7 mouse cellular contexts compared by ENCODE assay signal in the genomic region with DNA sequence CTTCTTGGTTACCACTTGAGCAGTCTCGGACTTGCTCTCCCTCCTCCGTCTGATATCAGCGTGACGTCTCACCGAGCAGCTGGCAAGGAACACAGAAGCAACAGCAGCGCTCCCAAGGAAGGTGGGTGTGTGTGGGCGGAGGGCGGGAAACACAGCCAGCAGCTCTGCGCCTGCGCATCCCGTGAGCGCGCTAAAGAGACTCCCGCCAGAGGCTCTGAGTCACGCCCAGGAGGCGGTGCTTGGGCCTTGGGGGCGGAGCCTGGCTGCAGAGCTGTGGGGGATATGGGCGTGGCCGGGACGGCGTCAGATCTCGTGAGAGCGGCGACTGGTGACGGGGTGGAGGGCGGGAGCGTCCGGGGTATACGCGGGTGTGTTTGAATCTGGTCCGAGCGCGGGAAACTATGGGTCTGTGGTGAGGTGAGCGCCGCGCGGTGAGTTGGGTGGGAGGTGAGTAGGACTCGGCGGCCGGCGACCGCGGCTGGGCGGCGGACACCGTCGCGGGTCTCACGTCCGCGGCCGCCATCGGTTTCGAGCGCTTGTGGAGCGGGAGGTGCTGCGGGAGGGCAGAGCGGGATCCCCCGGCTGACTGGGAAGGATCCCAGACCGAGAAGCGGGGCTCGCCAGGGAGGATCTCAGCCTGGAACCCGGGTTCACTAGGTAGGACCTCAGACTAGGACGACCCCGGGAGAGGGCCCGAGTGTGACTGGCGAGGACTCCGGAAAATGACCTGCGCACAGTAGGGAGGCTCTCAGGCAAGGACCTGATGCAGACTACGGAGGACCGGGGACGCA. TPM values are rescaled to one million over a fixed set of nuclear protein-coding genes. Genes with fewer than 3 reads are reported as not detected.
DNase-seq lines count a peak whose midpoint lies in the region; ATAC-seq lines count a peak whose summit lies in the region.

A gene (plus strand): TSS at position 358 of the 791 bp plus-strand sequence.

- H3K4me2 ChIP-seq in embryonic facial prominence, embryonic 12.5 days (replicated peaks), result peak within 1 kb of the TSS; percentile 87
- H3K4me2 ChIP-seq in limb, embryonic 11.5 days (ENCODE audit: low read depth, severe bottlenecking), result peak within 1 kb of the TSS; percentile 88
- H3K4me2 ChIP-seq in midbrain, embryonic 14.5 days (ENCODE audit: low read length), result peak within 1 kb of the TSS; percentile 93

- peak within 1 kb of the TSS; percentile 1; the same call in 1 of the 2 replicates for H3K27ac ChIP-seq in embryonic facial prominence, embryonic 12.5 days
- no peak within 1 kb of the TSS for H3K27ac ChIP-seq in limb, embryonic 11.5 days (replicated peaks; ENCODE audit: low read depth, low read length)
- peak within 1 kb of the TSS; percentile 20; the same call in 1 of the 2 replicates for H3K27ac ChIP-seq in midbrain, embryonic 14.5 days (replicated peaks; ENCODE audit: low read depth, low read length)

- peak within 1 kb of the TSS; percentile 70 for H3K9ac ChIP-seq in embryonic facial prominence, embryonic 12.5 days
- peak within 1 kb of the TSS; percentile 84 for H3K9ac ChIP-seq in limb, embryonic 11.5 days (ENCODE audit: low read length)
- H3K9ac ChIP-seq in midbrain, embryonic 14.5 days (replicated peaks; ENCODE audit: low read length), result peak within 1 kb of the TSS; percentile 61

- H3K9me3 ChIP-seq in embryonic facial prominence, embryonic 12.5 days, result peaks cover 31% of the 10 kb centered on the region
- H3K9me3 ChIP-seq in limb, embryonic 11.5 days (ENCODE audit: control insufficient read depth, low read length), result peaks cover 13% of the 10 kb centered on the region
- H3K9me3 ChIP-seq in midbrain, embryonic 14.5 days (ENCODE audit: control insufficient read depth, low read length), result peaks cover 20% of the 10 kb centered on the region

- no peaks in the 10 kb centered on the region for H3K27me3 ChIP-seq in embryonic facial prominence, embryonic 12.5 days
- no peaks in the 10 kb centered on the region for H3K27me3 ChIP-seq in limb, embryonic 11.5 days (ENCODE audit: control insufficient read depth, insufficient read depth, low read length)
- H3K27me3 ChIP-seq in midbrain, embryonic 14.5 days (ENCODE audit: control insufficient read depth, insufficient read depth, low read length), result no peaks in the 10 kb centered on the region

- under 1% methylated on average over 72 of the region's 72 CpGs for WGBS in embryonic facial prominence, embryonic 12.5 days
- WGBS in limb, embryonic 11.5 days, result under 1% methylated on average over 68 of the region's 72 CpGs
- under 1% methylated on average over 72 of the region's 72 CpGs for WGBS in midbrain, embryonic 14.5 days

- peak; percentile 99 for ATAC-seq in embryonic facial prominence, embryonic 12.5 days (ENCODE audit: insufficient number of reproducible peaks, insufficient read depth, low FRiP score, low TSS enrichment)
- peak; percentile 99 for ATAC-seq in limb, embryonic 11.5 days (ENCODE audit: insufficient number of reproducible peaks, low FRiP score, low TSS enrichment, low read depth)
- peak; percentile 98 for ATAC-seq in midbrain, embryonic 14.5 days (ENCODE audit: low FRiP score, low TSS enrichment)

- peak; percentile 99 for DNase-seq in adrenal gland, postnatal 25 days
- DNase-seq in heart, adult 11 months, result peak; percentile 99
- DNase-seq in kidney, adult 18-20 months, result peak; percentile 98
- DNase-seq in limb, embryonic 11.5 days (ENCODE audit: low spot score), result peak; percentile 99
- DNase-seq in midbrain, embryonic 14.5 days, result peak; percentile 100
- peak; percentile 98 to 100 for DNase-seq in spleen, adult 18-20 months

- peaks cover 29% of the 10 kb centered on the region for H3K36me3 ChIP-seq in embryonic facial prominence, embryonic 12.5 days
- peaks cover 7% of the 10 kb centered on the region; the same call in 1 of the 2 replicates for H3K36me3 ChIP-seq in limb, embryonic 11.5 days (ENCODE audit: control insufficient read depth, insufficient read depth, low read length)
- no peaks in the 10 kb centered on the region for H3K36me3 ChIP-seq in midbrain, embryonic 14.5 days (ENCODE audit: control insufficient read depth, insufficient read depth, low read length)

- H3K4me1 ChIP-seq in embryonic facial prominence, embryonic 12.5 days, result peaks cover 8% of the 10 kb centered on the region; the same call in 1 of the 2 replicates
- no peaks in the 10 kb centered on the region for H3K4me1 ChIP-seq in limb, embryonic 11.5 days (ENCODE audit: control insufficient read depth, insufficient read depth, low read length)
- H3K4me1 ChIP-seq in midbrain, embryonic 14.5 days (ENCODE audit: control insufficient read depth, insufficient read depth, low read length), result peaks cover 6% of the 10 kb centered on the region

- H3K4me3 ChIP-seq in embryonic facial prominence, embryonic 12.5 days, result peak within 1 kb of the TSS; percentile 72
- H3K4me3 ChIP-seq in limb, embryonic 11.5 days (ENCODE audit: low read depth, low read length), result peak within 1 kb of the TSS; percentile 77
- H3K4me3 ChIP-seq in midbrain, embryonic 14.5 days (replicated peaks; ENCODE audit: low read depth, low read length), result peak within 1 kb of the TSS; percentile 71

RNA-seq across cellular contexts. Expression of the gene that starts here (rescaled TPM):
- total RNA-seq in adrenal gland, postnatal 25 days (2021), result 10.8 and 14.1 TPM in 2 replicates
- polyA plus RNA-seq in embryonic facial prominence, embryonic 12.5 days (2016; fragmentation: Nextera tagmentation; extraction: Ambion mirVana), result 45.6 and 49.1 TPM in 2 replicates
- 45.0 and 45.6 TPM in 2 replicates for polyA plus RNA-seq in limb, embryonic 11.5 days (2014; fragmentation: Nextera tagmentation; extraction: Ambion mirVana)
- polyA plus RNA-seq in midbrain, embryonic 14.5 days (2014; fragmentation: Nextera tagmentation; extraction: Ambion mirVana), result 6.2 and 12.7 TPM in 2 replicates
